Mouse (Mus musculus) inflammation-experienced regulatory T-cells (primary cell): Measurements from ENCODE around the gene Olfr921. TPM values are rescaled to one million over a fixed set of nuclear protein-coding genes. Genes with fewer than 3 reads are reported as not detected.

Source experiments
- polyA plus RNA-seq, 2 experiments: library from polyadenylated mRNA; unstranded; fragments of 100-300 nt; shearing (Covaris generic); gene quantifications; one replicate each; pipeline ENCODE4 v1.2.1; 2017

Olfr921 gene
- under 1 TPM in 1 of 2 experiments, not detected in 1; 0.09 TPM for polyA plus RNA-seq

GRCm38 (mm10) chr9:38772768-38773167 is at the start of gene Olfr921:
TSS of gene Olfr921 (plus strand) at chr9:38773068.

GRCm38 (mm10) chr9:38751999-38752398 is 20.9 kb upstream of the Olfr921 start, which contains the start of gene Olfr920:
TSS of gene Olfr920 (plus strand) at chr9:38752299.

DNA sequence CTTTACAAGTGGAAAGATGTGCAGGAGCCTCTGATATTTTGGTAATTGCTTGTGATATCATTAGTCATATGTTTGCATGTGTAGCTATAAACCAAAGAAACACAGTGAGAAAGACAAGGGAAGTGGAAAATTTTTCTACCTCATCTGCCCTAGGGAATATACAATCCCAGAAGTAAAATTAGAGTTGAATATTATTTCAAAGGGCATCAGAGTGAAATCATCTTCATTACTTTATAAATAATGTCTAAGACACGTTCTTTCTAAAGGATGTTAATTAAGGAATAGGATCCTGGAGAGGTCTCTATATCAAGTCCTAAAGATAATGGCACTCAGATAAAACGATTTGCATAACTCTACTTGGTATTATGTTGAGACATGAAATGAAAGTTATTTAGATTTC is 41.4 kb downstream of the Olfr921 start, which contains the start of gene Olfr922:
Olfr922 (plus strand) TSS at position 301 of the 400 bp plus-strand sequence.

GRCm38 (mm10) chr9:38826245-38826644 is 53.4 kb downstream of the Olfr921 start, which contains the start of gene Olfr923:
TSS of gene Olfr923 (plus strand) at chr9:38826545.

Other genes with a start within 250 kb of the Olfr921 start
- gene Olfr910, start 235.2 kb upstream of the Olfr921 start, polyA plus RNA-seq: not detected
- under 1 TPM; 0.11 to 0.61 TPM for gene Olfr912, start 192.9 kb upstream of the Olfr921 start, polyA plus RNA-seq
- not detected for gene Olfr913, start 180.3 kb upstream of the Olfr921 start, polyA plus RNA-seq
- under 1 TPM in 1 of 2 experiments, not detected in 1; 0.11 TPM for gene Olfr914, start 168.0 kb upstream of the Olfr921 start, polyA plus RNA-seq
- under 1 TPM; 0.30 to 0.87 TPM for gene Olfr916, start 113.2 kb upstream of the Olfr921 start, polyA plus RNA-seq
- gene Olfr917, start 107.2 kb upstream of the Olfr921 start, polyA plus RNA-seq: not detected
- under 1 TPM in 1 of 2 experiments, not detected in 1; 0.04 TPM for gene Olfr918, start 98.5 kb upstream of the Olfr921 start, polyA plus RNA-seq
- gene Olfr919, start 69.4 kb upstream of the Olfr921 start, polyA plus RNA-seq: not detected
- gene Vwa5a, start 54.8 kb upstream of the Olfr921 start, polyA plus RNA-seq: 10 to 100 TPM; 36.6 to 44.6 TPM
- 1 to 10 TPM in 1 of 2 experiments, under 1 TPM in 1; 0.17 to 1.5 TPM for gene Olfr920, start 20.8 kb upstream of the Olfr921 start, polyA plus RNA-seq
- gene Olfr922, start 41.5 kb downstream of the Olfr921 start, polyA plus RNA-seq: not detected
- gene Olfr923, start 53.5 kb downstream of the Olfr921 start, polyA plus RNA-seq: 1 to 10 TPM in 1 of 2 experiments, not detected in 1; 1.5 TPM
- not detected for gene Olfr924, start 71.4 kb downstream of the Olfr921 start, polyA plus RNA-seq
- under 1 TPM in 1 of 2 experiments, not detected in 1; 0.31 TPM for gene Olfr26, start 82.0 kb downstream of the Olfr921 start, polyA plus RNA-seq
- not detected for gene Olfr926, start 104.1 kb downstream of the Olfr921 start, polyA plus RNA-seq
- gene Olfr930, start 156.7 kb downstream of the Olfr921 start, polyA plus RNA-seq: not detected
- gene Olfr933, start 199.2 kb downstream of the Olfr921 start, polyA plus RNA-seq: under 1 TPM in 1 of 2 experiments, not detected in 1; 0.18 TPM
- not detected for gene Olfr934, start 215.2 kb downstream of the Olfr921 start, polyA plus RNA-seq
- under 1 TPM in 1 of 2 experiments, not detected in 1; 0.16 TPM for gene Olfr935, start 226.6 kb downstream of the Olfr921 start, polyA plus RNA-seq